Mouse (Mus musculus) spleen, postnatal 36 days (tissue): ENCODE measurements around the gene 2610528A11Rik.

ENCODE experiments used
- DNase-seq, 2 experiments: peaks; one replicate each; pipeline ENCODE4 v3.0.0; 2022; ENCODE audit warnings: low spot score in 2 of 2, mixed read lengths in 1 of 2

The 2610528A11Rik gene

GRCm38 (mm10) chr14:37094436-37094835 is 19.4 kb downstream of the 2610528A11Rik start:
- DNase-seq: no peak

GRCm38 (mm10) chr14:37083755-37084154 is 30.1 kb downstream of the 2610528A11Rik start:
- no peak for DNase-seq

GRCm38 (mm10) chr14:37080724-37081123 is 33.1 kb downstream of the 2610528A11Rik start:
- DNase-seq: no peak

- DNase-seq: no peak
These were observed 45.3 kb downstream of the 2610528A11Rik start for GRCm38 (mm10) chr14:37068516-37068915.

- no peak for DNase-seq
These were observed 46.2 kb downstream of the 2610528A11Rik start, which contains the start of gene Lrit2 for GRCm38 (mm10) chr14:37067629-37068028. TSS of gene Lrit2 (plus strand) at chr14:37067929.

GRCm38 (mm10) chr14:37066636-37067035 is 47.2 kb downstream of the 2610528A11Rik start:
- DNase-seq: no peak

- DNase-seq: no peak
These were observed 49.0 kb downstream of the 2610528A11Rik start for GRCm38 (mm10) chr14:37064849-37065248.
